Mouse (Mus musculus): ENCODE measurements around the gene Smim8. TPM values are rescaled to one million over a fixed set of nuclear protein-coding genes. Genes with fewer than 3 reads are reported as not detected.
"Not testable (repeated sequence)": the region's sequence is repeated elsewhere in the genome, so short reads cannot be mapped to it uniquely, and the experiment has no call there.

Smim8 gene
- polyA plus RNA-seq, 1 experiment from 2014 or later: 49.9 TPM

DNA sequence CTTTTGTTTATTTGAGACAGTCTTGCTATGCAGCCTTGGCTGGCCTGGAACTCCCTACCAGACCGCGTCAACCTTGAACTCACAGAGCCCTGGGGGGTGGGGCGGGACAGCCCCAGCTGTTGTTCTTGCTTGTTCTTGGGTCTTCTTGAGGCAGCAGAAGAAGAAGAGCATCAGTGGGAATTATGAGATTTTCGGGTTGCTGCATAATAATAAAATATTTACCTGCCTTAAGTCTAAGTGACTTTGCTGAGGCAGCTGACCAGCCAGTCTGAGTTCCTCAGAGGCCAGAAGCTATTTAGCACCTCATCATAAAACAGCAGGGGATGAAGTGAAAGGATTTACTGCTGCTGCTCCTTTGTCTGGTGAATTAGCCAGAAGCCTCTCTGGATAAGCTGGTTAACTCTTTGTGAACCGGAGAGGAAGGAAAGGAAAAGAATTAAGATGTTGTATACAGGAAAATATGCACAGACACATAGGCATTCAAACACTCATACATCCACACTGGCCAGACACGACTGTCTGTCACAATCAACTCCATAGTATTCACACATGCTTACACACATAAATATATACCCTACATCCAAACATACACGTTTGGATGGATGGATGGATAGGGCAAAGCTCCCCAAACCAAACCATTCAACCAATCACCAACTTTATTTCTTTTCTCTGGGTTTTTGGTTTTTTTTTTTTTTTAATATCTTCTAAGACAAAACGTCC lies 6.4 kb downstream of the Smim8 start:
- peaks cover 20% of the 10 kb centered on the region; the same call in 1 of the 2 replicates for H3K36me3 ChIP-seq (replicated peaks)
- WGBS: 8% methylated on average over 8 of the region's 8 CpGs
- H3K9me3 ChIP-seq: no peaks in the 10 kb centered on the region
- no peak overlapping the region for H3K9ac ChIP-seq
- H3K4me2 ChIP-seq: no peak overlapping the region
- H3K27me3 ChIP-seq: no peaks in the 10 kb centered on the region
- H3K27ac ChIP-seq: peak overlapping the region; percentile 19; the same call in 1 of the 2 replicates
- H3K4me3 ChIP-seq (replicated peaks): no peak overlapping the region
- peaks cover 7% of the 10 kb centered on the region for H3K4me1 ChIP-seq
- no peak for ATAC-seq (ENCODE audit: low FRiP score)

DNA sequence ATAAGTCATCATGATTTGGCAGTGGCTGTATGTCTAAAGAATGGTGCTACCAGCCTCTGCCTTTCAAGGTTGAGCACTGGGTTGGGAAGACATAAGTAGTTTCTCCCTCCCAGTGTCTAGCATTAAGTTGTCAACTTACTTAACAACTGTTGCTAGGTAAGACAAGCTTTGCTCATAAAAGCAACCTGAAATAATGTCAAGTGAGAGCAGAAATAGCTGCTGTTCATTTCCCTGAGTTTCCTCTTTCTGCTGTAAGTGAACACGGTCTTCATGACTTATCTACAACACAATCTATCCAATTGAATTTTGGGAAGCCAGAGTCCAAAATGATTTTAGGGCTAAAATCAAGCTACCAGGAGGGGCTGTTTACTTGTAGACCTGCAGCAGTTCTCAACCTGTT lies 22.1 kb downstream of the Smim8 start, which contains the start of gene Gm136:
TSS of gene Gm136 (minus strand) at position 101 of the 400 bp plus-strand sequence.
- Histone ChIP-seq H3K27ac (no peak within 1 kb of the TSS), H3K4me1 (no peaks in the 10 kb centered on the region), H3K27me3 (no peaks in the 10 kb centered on the region), H3K36me3 (replicated peaks) (no peaks in the 10 kb centered on the region), H3K4me2 (no peak within 1 kb of the TSS), H3K9ac (no peak within 1 kb of the TSS), H3K9me3 (no peaks in the 10 kb centered on the region), H3K4me3 (replicated peaks) (no peak within 1 kb of the TSS)
- WGBS: 87% methylated on average over 1 of the region's 1 CpGs
- no peak for ATAC-seq (ENCODE audit: low FRiP score)

DNA sequence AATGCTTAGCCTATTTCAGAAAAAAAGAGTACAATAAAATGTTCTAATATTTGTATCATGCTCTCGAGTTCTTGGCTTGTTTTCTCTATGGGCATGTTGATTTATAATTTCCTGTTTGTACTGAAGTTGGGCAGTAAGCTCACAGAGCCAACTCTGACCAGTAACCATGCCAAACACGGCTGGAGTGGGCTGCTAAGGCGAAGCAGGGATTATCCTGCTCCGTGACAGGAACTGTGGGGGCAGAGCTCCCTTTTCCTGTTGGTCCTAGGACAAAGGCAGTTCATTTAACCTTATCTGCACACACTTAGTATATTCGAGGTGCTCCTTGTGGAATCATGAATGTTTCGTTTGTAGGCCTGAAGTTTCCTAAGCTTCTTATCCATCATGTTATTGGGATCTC lies 29.0 kb downstream of the Smim8 start:
- H3K27me3 ChIP-seq: no peaks in the 10 kb centered on the region
- no peak overlapping the region for H3K9ac ChIP-seq
- no peak overlapping the region for H3K27ac ChIP-seq
- H3K36me3 ChIP-seq (replicated peaks): no peaks in the 10 kb centered on the region
- no peaks in the 10 kb centered on the region for H3K4me1 ChIP-seq
- 56% methylated on average over 6 of the region's 6 CpGs for WGBS
- no peak overlapping the region for H3K4me3 ChIP-seq (replicated peaks)
- ATAC-seq (ENCODE audit: low FRiP score): no peak
- H3K9me3 ChIP-seq: no peaks in the 10 kb centered on the region
- H3K4me2 ChIP-seq: no peak overlapping the region

DNA sequence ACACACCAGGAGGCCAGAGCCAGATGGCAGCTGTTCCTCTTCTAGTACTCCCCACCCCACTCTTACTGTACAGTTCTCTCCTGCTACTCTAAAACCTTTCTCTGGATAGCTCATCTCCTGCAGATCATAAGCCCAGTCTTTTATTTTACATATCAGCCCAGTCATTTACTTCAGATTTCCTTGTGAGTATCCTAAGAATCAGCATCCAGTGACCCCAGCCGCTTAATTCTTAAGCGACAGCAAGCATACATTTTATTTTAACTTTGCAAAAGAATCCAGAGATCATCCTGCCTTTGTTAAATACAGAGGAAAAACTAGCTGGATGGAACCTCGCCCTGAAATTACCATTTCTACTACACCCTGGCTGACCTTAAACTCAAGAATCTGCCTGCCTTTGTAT lies 43.8 kb downstream of the Smim8 start:
- no peak overlapping the region for H3K27ac ChIP-seq
- no peaks in the 10 kb centered on the region for H3K36me3 ChIP-seq (replicated peaks)
- H3K4me1 ChIP-seq: peaks cover 4% of the 10 kb centered on the region
- 74% methylated on average over 3 of the region's 3 CpGs for WGBS
- no peaks in the 10 kb centered on the region for H3K9me3 ChIP-seq
- H3K4me3 ChIP-seq (replicated peaks): no peak overlapping the region
- H3K9ac ChIP-seq: no peak overlapping the region
- peaks cover 8% of the 10 kb centered on the region; the same call in 1 of the 2 replicates for H3K27me3 ChIP-seq
- H3K4me2 ChIP-seq: no peak overlapping the region
- no peak for ATAC-seq (ENCODE audit: low FRiP score)

DNA sequence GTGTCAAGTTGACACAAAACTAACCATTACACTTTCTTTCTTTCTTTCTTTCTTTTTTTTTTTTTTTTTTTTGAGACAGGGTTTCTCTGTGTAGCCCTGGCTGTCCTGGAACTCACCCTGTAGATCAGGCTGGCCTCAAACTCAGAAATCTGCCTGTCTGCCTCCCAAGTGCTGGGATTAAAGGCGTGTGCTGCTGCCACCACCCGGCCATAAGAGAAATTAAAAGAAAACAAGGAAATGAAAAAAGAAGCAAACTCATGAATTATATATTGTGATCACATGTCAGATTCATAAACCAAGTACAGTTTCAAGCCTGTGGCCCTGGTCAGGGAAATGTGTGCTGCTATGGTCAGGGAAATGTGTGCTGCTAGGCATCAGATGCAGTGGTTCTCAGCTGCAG lies 44.8 kb downstream of the Smim8 start:
- ATAC-seq (ENCODE audit: low FRiP score); H3K4me1 ChIP-seq: not testable (repeated sequence)
- 24% methylated on average over 2 of the region's 2 CpGs for WGBS

DNA sequence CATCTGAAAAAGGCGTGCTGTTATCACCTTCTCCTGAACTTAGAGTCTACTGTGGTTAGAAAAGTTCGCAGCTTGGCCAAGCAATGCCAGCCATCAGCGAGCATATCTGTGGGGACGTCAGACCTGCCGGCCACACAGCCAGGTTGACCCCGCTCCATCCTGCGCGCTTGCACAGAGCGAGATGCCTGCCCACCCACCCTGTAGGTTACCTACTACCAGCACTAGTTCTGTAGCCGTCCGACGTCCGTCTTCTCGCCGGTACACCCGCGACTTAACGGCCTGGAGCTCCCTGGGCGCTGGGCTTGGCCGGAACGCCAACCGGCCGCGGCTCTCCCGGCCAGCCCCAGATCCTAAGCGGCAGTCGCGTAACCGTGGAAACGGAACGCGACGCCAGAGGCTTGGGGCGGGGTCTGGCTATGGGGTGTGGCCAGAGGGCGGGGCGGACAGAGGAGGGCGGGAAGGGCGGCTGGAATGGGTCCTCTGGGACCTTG lies 48.3 kb downstream of the Smim8 start, which contains the start of gene Cfap206:
TSS of gene Cfap206 (minus strand) at position 356 of the 491 bp plus-strand sequence.
- H3K9ac ChIP-seq: peak within 1 kb of the TSS; percentile 48
- H3K9me3 ChIP-seq: no peaks in the 10 kb centered on the region
- H3K27me3 ChIP-seq: peaks cover 8% of the 10 kb centered on the region; the same call in 1 of the 2 replicates
- no peak within 1 kb of the TSS for H3K27ac ChIP-seq
- under 1% methylated on average over 38 of the region's 38 CpGs for WGBS
- H3K4me2 ChIP-seq: peak within 1 kb of the TSS; percentile 87
- peaks cover 5% of the 10 kb centered on the region for H3K4me1 ChIP-seq
- H3K36me3 ChIP-seq (replicated peaks): no peaks in the 10 kb centered on the region
- peak within 1 kb of the TSS; percentile 53 for H3K4me3 ChIP-seq (replicated peaks)
- ATAC-seq (ENCODE audit: low FRiP score): peak; percentile 97

More for the DNA sequence above, 44.8 kb downstream of the Smim8 start:
- H3K4me2 ChIP-seq; H3K4me3 ChIP-seq (replicated peaks); H3K27ac ChIP-seq; H3K9me3 ChIP-seq; H3K36me3 ChIP-seq (replicated peaks); H3K27me3 ChIP-seq; H3K9ac ChIP-seq: not testable (repeated sequence)

DNA sequence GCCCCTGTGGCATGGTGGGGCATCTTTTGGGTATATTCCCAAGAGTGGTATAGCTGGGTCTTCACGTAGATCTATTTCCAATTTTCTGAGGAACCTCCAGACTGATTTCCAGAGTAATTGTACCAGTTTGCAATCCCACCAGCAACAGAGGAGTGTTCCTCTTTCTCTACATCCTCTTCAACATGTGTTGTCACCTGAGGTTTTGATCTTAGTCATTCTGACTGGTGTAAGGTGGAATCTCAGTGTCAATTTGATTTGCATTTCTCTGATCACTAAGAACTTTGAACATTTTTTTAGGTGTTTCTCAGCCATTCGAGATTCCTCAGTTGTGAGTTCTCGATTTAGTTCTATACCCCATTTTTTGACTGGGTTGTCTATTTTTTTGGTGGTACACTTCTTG lies 52.5 kb downstream of the Smim8 start:
- not testable (repeated sequence) for ATAC-seq (ENCODE audit: low FRiP score); H3K27me3 ChIP-seq; H3K4me2 ChIP-seq; H3K4me1 ChIP-seq; H3K36me3 ChIP-seq (replicated peaks); H3K9me3 ChIP-seq; H3K4me3 ChIP-seq (replicated peaks); H3K9ac ChIP-seq; H3K27ac ChIP-seq
- WGBS: 94% methylated on average over 3 of the region's 3 CpGs

DNA sequence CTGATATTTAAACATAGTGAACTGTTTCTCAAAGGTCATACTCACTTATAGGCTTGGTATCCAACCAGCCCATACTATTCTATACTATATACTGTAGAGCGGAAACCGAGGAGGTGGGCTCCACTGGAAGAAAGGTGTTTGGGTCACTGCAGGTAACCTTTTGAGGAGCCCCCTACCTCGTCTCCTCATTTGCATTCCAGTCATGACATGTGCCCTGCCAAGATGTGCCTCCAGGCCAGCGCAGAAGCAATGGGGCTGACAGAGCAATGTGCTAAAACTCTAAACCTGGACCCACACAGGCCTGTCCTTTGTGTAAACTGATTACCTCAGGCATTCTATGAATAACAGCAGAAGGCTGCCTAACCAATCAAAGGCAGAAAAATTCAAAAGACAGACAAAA lies 53.9 kb downstream of the Smim8 start:
- Histone ChIP-seq H3K4me2 (no peak overlapping the region), H3K36me3 (replicated peaks) (no peaks in the 10 kb centered on the region), H3K9ac (no peak overlapping the region), H3K27me3 (no peaks in the 10 kb centered on the region), H3K4me1 (no peaks in the 10 kb centered on the region), H3K27ac (no peak overlapping the region), H3K9me3 (peaks cover 9% of the 10 kb centered on the region; the same call in 1 of the 2 replicates), H3K4me3 (replicated peaks) (no peak overlapping the region)
- WGBS: 55% methylated on average over 4 of the region's 4 CpGs
- no peak for ATAC-seq (ENCODE audit: low FRiP score)

DNA sequence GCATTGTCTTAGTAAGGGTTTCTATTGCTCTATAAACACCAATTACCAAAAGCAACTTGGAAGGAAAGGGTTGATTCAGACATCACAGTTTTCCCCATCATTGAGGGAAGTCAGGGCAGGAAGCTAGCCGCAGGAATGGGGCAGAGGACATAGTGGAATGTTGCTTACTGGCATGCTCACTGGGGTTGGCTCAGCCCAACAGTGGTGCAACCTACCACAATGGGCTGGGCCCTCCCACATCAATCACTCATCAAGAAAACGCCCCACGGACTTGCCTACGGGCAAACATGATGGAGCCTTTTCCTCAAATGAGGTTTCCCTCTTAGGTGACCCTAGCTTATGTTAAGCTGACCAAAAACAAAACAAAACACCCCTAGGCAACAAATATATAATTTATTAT lies 55.0 kb downstream of the Smim8 start:
- Histone ChIP-seq H3K27ac (no peak overlapping the region), H3K4me2 (no peak overlapping the region), H3K9ac (no peak overlapping the region), H3K27me3 (no peaks in the 10 kb centered on the region), H3K9me3 (peaks cover 11% of the 10 kb centered on the region; the same call in 1 of the 2 replicates), H3K36me3 (replicated peaks) (no peaks in the 10 kb centered on the region), H3K4me1 (no peaks in the 10 kb centered on the region), H3K4me3 (replicated peaks) (no peak overlapping the region)
- no peak for ATAC-seq (ENCODE audit: low FRiP score)
- 87% methylated on average over 4 of the region's 4 CpGs for WGBS

DNA sequence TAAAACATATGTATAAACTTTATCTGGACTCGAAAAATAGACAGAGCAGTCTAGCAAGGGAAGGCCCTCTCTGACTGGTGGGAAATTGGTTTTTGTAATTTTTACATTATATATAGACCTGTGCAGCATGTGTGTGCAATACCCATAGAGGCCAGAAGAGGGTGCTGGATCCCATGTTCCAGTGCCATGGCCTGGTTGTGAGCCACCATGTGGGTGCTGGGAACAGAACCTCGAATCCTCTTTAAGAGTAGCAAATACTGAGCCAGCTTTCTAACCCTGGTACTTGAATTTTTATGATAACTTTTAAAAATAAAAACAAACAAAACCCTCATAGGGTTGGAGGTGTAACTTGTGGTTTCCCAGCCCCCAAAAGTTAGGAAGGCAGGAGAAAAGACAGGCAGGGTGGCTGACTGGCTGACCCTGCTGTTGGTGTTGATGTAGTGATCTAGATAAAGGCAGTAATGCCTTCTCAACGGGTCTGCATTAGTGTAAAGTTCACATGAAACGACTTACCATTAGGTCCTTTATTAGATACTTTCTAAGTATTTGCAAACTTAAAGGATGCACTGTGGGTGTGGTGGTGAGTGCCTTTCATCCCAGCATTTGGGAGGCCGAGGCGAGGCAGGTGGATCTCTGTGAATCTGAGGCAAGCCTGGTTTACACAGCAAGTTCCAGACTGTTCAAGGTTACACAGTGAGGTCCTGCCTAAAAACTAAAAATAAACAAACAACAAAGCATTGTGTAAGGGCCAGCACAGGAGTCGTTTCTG lies 57.9 kb downstream of the Smim8 start:
- no peak overlapping the region for H3K27ac ChIP-seq
- no peaks in the 10 kb centered on the region for H3K27me3 ChIP-seq
- WGBS: 88% methylated on average over 7 of the region's 7 CpGs
- H3K36me3 ChIP-seq (replicated peaks): no peaks in the 10 kb centered on the region
- H3K9me3 ChIP-seq: peaks cover 11% of the 10 kb centered on the region; the same call in 1 of the 2 replicates
- no peak for ATAC-seq (ENCODE audit: low FRiP score)
- H3K4me1 ChIP-seq: no peaks in the 10 kb centered on the region
- H3K9ac ChIP-seq: no peak overlapping the region
- no peak overlapping the region for H3K4me2 ChIP-seq
- H3K4me3 ChIP-seq (replicated peaks): no peak overlapping the region

DNA sequence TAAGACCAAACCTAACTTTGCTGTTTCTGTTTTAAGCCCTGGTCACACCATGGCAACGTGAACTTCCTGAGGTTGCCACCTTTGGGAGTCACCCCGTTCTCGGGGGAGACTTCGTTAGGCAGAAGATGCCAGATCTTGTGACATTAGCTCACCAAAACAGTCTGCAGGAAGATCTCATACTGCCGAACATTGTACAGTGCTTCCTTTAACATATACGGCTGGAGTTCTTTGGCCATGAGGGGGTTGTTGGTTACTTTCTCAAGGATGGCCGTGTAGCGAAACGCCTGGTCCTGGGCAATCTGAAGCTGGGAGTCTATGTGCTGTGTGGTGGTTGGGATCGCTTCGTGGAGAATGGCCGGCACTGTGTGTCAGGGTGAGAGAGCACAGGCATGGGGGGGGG lies 58.8 kb downstream of the Smim8 start:
- no peak for ATAC-seq (ENCODE audit: low FRiP score)
- Histone ChIP-seq H3K4me2 (no peak overlapping the region), H3K27ac (no peak overlapping the region), H3K27me3 (no peaks in the 10 kb centered on the region), H3K36me3 (replicated peaks) (no peaks in the 10 kb centered on the region), H3K4me1 (no peaks in the 10 kb centered on the region), H3K9ac (no peak overlapping the region), H3K4me3 (replicated peaks) (no peak overlapping the region), H3K9me3 (peaks cover 11% of the 10 kb centered on the region; the same call in 1 of the 2 replicates)
- WGBS: 96% methylated on average over 12 of the region's 12 CpGs

Data from forebrain, embryonic 12.5 days (tissue).